Mouse (Mus musculus): ENCODE results near the gene Sec24d. TPM values are rescaled to one million over a fixed set of nuclear protein-coding genes. Genes with fewer than 3 reads are reported as not detected.

Sec24d gene
- polyA plus RNA-seq, 1 experiment from 2014 or later: 56.0 TPM

DNA sequence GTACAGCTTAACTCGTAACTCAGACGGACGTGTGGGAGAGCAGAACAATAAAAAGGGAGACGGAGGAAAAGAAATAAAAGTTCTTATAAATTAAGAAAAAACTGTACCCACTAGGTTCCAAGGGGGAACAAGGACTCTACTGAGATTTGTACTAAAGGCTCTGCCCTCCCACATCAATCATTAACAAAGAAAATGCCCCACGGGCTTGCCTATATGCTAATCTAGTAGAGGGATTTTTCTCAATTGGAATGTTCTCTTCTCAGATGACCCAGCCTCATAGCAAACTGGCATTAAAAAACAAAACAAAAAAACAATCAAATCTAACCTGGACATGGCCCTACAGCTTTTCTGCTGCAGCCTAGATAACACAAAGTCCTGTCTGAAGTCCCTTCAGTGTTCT lies 128.4 kb downstream of the Sec24d start:
- H3K4me3 ChIP-seq: no peak overlapping the region
- H3K27me3 ChIP-seq (ENCODE audit: insufficient read depth, poor library complexity, severe bottlenecking): no peaks in the 10 kb centered on the region
- H3K27ac ChIP-seq: no peak overlapping the region
- WGBS: 80% methylated on average over 5 of the region's 5 CpGs
- H3K36me3 ChIP-seq: no peaks in the 10 kb centered on the region
- no peak for DNase-seq (ENCODE audit: low spot score)
- no peaks in the 10 kb centered on the region for H3K4me1 ChIP-seq
- no peaks in the 10 kb centered on the region for H3K9me3 ChIP-seq

- 72% methylated on average over 9 of the region's 9 CpGs for WGBS
- no peak overlapping the region for H3K27ac ChIP-seq
- H3K9me3 ChIP-seq: no peaks in the 10 kb centered on the region
- H3K4me1 ChIP-seq: no peaks in the 10 kb centered on the region
- H3K4me3 ChIP-seq: no peak overlapping the region
- no peaks in the 10 kb centered on the region for H3K27me3 ChIP-seq (ENCODE audit: insufficient read depth, poor library complexity, severe bottlenecking)
- no peak for DNase-seq (ENCODE audit: low spot score)
- no peaks in the 10 kb centered on the region for H3K36me3 ChIP-seq
Measured at GRCm38 (mm10) chr3:123397562-123398481, 130.6 kb downstream of the Sec24d start.

DNA sequence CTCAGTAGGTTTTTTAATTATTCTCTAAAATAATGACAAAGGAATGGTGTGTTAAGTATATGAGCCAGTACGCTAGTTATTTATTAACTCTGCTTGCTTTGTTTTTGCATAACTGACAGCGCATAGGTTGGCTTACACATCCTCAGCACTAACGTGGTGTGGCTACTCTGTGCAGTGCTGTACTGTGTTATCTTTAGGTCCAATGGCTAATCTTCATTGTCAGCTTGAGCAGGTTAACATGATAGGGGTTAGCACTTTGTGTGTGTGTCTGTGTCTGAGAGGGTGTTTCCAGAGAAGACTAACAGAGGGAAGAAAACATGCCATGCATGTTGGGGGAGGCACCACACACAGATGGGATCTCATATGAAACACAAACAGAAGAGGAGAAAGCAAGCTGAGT lies 137.7 kb downstream of the Sec24d start:
- Histone ChIP-seq H3K4me1 (no peaks in the 10 kb centered on the region), H3K4me3 (no peak overlapping the region), H3K27ac (no peak overlapping the region), H3K9me3 (no peaks in the 10 kb centered on the region), H3K27me3 (ENCODE audit: insufficient read depth, poor library complexity, severe bottlenecking) (no peaks in the 10 kb centered on the region), H3K36me3 (no peaks in the 10 kb centered on the region)
- WGBS: 71% methylated on average over 3 of the region's 3 CpGs
- no peak for DNase-seq (ENCODE audit: low spot score)

- no peak for DNase-seq (ENCODE audit: low spot score)
- Histone ChIP-seq H3K27me3 (ENCODE audit: insufficient read depth, poor library complexity, severe bottlenecking) (no peaks in the 10 kb centered on the region), H3K4me1 (no peaks in the 10 kb centered on the region), H3K27ac (no peak overlapping the region), H3K36me3 (no peaks in the 10 kb centered on the region), H3K4me3 (no peak overlapping the region), H3K9me3 (no peaks in the 10 kb centered on the region)
- 69% methylated on average over 6 of the region's 6 CpGs for WGBS
Measured at GRCm38 (mm10) chr3:123411821-123412578, 144.7 kb downstream of the Sec24d start.

GRCm38 (mm10) chr3:123413173-123413572 lies 145.9 kb downstream of the Sec24d start:
- H3K4me1 ChIP-seq: no peaks in the 10 kb centered on the region
- WGBS: 73% methylated on average over 5 of the region's 5 CpGs
- DNase-seq (ENCODE audit: low spot score): no peak

More at GRCm38 (mm10) chr3:123413173-123413572, 145.9 kb downstream of the Sec24d start:
- H3K27me3 ChIP-seq (ENCODE audit: insufficient read depth, poor library complexity, severe bottlenecking): no peaks in the 10 kb centered on the region
- H3K9me3 ChIP-seq: no peaks in the 10 kb centered on the region
- no peaks in the 10 kb centered on the region for H3K36me3 ChIP-seq
- H3K27ac ChIP-seq: no peak overlapping the region
- H3K4me3 ChIP-seq: no peak overlapping the region

Other genes with a start within 250 kb of the Sec24d start
- 24.0 and 70.2 TPM in 2 replicates for gene Myoz2, start 232.4 kb upstream of the Sec24d start, polyA plus RNA-seq (2016; fragmentation: Nextera tagmentation; extraction: Ambion mirVana)
- gene Synpo2, start 31.3 kb upstream of the Sec24d start, polyA plus RNA-seq (2016; fragmentation: Nextera tagmentation; extraction: Ambion mirVana): 17.7 and 25.2 TPM in 2 replicates
- 22.6 and 23.5 TPM in 2 replicates for gene Mettl14, start 118.7 kb downstream of the Sec24d start, polyA plus RNA-seq (2016; fragmentation: Nextera tagmentation; extraction: Ambion mirVana)
- 0.79 and 1.6 TPM in 2 replicates for gene Prss12, start 179.5 kb downstream of the Sec24d start, polyA plus RNA-seq (2016; fragmentation: Nextera tagmentation; extraction: Ambion mirVana)

Data from heart, embryonic 10.5 days (tissue).